Mouse (Mus musculus) cerebellum, adult 2 months (tissue): Measurements from ENCODE around the gene Ccdc149.

ENCODE experiments used
- CTCF ChIP-seq: fragments of 200-500 bp; IDR thresholded peaks from 2 replicates; pipeline ENCODE4 v1.5.1; 2011; ENCODE audit warnings: low read depth, mild to moderate bottlenecking, control low read depth, low read length, moderate library complexity, borderline replicate concordance; ENCODE audit not compliant: insufficient read depth
- POLR2A ChIP-seq: fragments of 200-500 bp; IDR thresholded peaks from 2 replicates; pipeline ENCODE4 v1.6.1; 2011; ENCODE audit warnings: low read length, control low read depth, borderline replicate concordance; ENCODE audit not compliant: insufficient read depth

- TF ChIP-seq POLR2A: no peak
- TF ChIP-seq CTCF: no peak
Observed at GRCm38 (mm10) chr5:52415193-52415592, 56.1 kb downstream of the Ccdc149 start.
